Mouse (Mus musculus): ENCODE results near the gene Dtl. TPM values are rescaled to one million over a fixed set of nuclear protein-coding genes. Genes with fewer than 3 reads are reported as not detected.

Dtl gene
- total and polyA plus RNA-seq, 2 experiments from 2014 or later, result 6.6 to 7.5 TPM

DNA sequence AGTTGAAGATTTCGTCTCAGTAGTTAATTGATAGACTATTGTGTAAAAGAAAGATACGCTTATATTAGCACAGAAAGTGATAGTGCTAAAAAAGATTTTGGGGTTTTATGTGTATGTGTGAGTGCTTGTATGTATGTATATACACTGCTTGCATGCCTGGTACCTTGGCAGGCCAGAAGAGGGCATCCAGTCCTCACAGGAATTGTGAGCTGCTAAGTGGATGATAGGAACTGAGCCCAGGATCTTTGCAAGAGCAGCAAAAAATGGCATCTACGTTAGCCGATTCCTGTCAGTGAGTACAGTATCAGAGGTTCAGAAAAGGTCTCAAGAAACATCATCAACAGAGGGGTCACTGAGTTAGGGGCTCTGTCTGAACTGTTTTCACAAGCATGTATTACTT is 9.1 kb upstream of the Dtl start:
- no peak overlapping the region for H3K9ac ChIP-seq (replicated peaks; ENCODE audit: low read length)
- H3K4me1 ChIP-seq (ENCODE audit: insufficient read depth, low read length), result no peaks in the 10 kb centered on the region
- TF ChIP-seq CTCF (IDR thresholded peaks at IDR 0.05; ENCODE audit: low read depth), result peak; percentile 52
- DNase-seq (ENCODE audit: low spot score), result peak; percentile 27
- no peaks in the 10 kb centered on the region for H3K27me3 ChIP-seq (ENCODE audit: insufficient read depth, low read length)
- H3K27ac ChIP-seq, result no peak overlapping the region
- no peak for ATAC-seq
- H3K36me3 ChIP-seq (ENCODE audit: insufficient read depth, low read length), result peaks cover 33% of the 10 kb centered on the region; the same call in 1 of the 2 replicates
- H3K9me3 ChIP-seq (ENCODE audit: low read length), result no peaks in the 10 kb centered on the region
- no peak overlapping the region for H3K4me2 ChIP-seq (ENCODE audit: low read depth, low read length)
- H3K4me3 ChIP-seq (ENCODE audit: low read length), result no peak overlapping the region
- 96% methylated on average over 4 of the region's 4 CpGs for WGBS

GRCm38 (mm10) chr1:191583836-191584235 is 8.5 kb upstream of the Dtl start:
- no peak for ATAC-seq
- WGBS, result 98% methylated on average over 4 of the region's 4 CpGs

DNA sequence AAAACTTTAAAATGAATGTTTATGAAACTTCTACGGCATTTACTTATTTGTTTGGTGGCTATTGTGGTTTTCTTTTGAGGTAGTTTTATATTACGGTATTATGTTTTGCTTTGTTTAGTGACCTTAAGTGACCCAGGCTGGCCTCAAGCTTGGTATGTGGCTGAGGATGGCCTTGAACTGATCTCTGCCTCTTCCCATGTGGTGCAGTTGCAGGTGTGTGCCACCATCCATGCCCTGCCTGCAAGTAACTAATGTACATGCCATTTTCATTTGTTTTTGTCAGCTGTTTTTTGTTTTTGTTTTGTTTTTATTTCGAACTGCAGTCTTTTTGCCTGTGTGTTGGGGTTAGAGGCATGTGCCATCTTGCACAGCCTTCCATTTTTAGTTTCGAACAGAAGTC is 6.3 kb upstream of the Dtl start:
- Histone ChIP-seq H3K9ac (replicated peaks; ENCODE audit: low read length) (no peak overlapping the region), H3K9me3 (ENCODE audit: low read length) (no peaks in the 10 kb centered on the region), H3K36me3 (ENCODE audit: insufficient read depth, low read length) (peaks cover 17% of the 10 kb centered on the region; the same call in 1 of the 2 replicates), H3K4me1 (ENCODE audit: insufficient read depth, low read length) (peaks cover 8% of the 10 kb centered on the region), H3K4me3 (ENCODE audit: low read length) (no peak overlapping the region), H3K27me3 (ENCODE audit: insufficient read depth, low read length) (no peaks in the 10 kb centered on the region), H3K4me2 (ENCODE audit: low read depth, low read length) (no peak overlapping the region), H3K27ac (no peak overlapping the region)
- no peak for TF ChIP-seq CTCF (IDR thresholded peaks at IDR 0.05; ENCODE audit: low read depth)
- ATAC-seq, result no peak
- 92% methylated on average over 4 of the region's 4 CpGs for WGBS
- no peak for DNase-seq (ENCODE audit: low spot score)

More at GRCm38 (mm10) chr1:191583836-191584235, 8.5 kb upstream of the Dtl start:
- Histone ChIP-seq H3K27ac (no peak overlapping the region), H3K4me3 (ENCODE audit: low read length) (no peak overlapping the region), H3K27me3 (ENCODE audit: insufficient read depth, low read length) (no peaks in the 10 kb centered on the region), H3K4me2 (ENCODE audit: low read depth, low read length) (no peak overlapping the region), H3K4me1 (ENCODE audit: insufficient read depth, low read length) (no peaks in the 10 kb centered on the region), H3K9ac (replicated peaks; ENCODE audit: low read length) (no peak overlapping the region), H3K9me3 (ENCODE audit: low read length) (no peaks in the 10 kb centered on the region), H3K36me3 (ENCODE audit: insufficient read depth, low read length) (peaks cover 33% of the 10 kb centered on the region; the same call in 1 of the 2 replicates)
- DNase-seq (ENCODE audit: low spot score), result no peak
- TF ChIP-seq CTCF (IDR thresholded peaks at IDR 0.05; ENCODE audit: low read depth), result no peak

DNA sequence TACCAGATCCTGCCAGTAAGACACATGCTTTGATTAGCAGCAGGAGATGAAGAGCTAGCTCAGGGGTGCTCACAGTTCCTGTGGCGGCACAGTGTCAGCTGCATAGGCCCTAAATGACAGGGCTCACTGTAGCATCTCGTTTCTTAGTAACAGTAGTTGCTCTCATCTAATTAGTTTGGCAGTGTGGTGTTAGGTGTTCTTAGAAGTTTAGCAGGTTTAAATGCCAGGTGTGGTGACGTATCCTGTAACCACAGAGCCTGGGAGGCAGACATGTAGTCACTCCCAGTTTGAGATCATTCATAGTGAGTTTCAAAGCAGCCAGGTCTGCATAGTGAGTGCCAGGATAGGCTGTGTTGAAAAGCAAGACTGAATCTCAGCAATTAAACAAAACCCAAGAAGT is 4.2 kb upstream of the Dtl start:
- no peak for ATAC-seq
- H3K9ac ChIP-seq (replicated peaks; ENCODE audit: low read length), result no peak overlapping the region
- no peaks in the 10 kb centered on the region for H3K27me3 ChIP-seq (ENCODE audit: insufficient read depth, low read length)
- 93% methylated on average over 3 of the region's 3 CpGs for WGBS
- peaks cover 12% of the 10 kb centered on the region for H3K4me1 ChIP-seq (ENCODE audit: insufficient read depth, low read length)
- TF ChIP-seq CTCF (IDR thresholded peaks at IDR 0.05; ENCODE audit: low read depth), result no peak
- no peak overlapping the region for H3K4me3 ChIP-seq (ENCODE audit: low read length)
- no peak overlapping the region for H3K4me2 ChIP-seq (ENCODE audit: low read depth, low read length)
- DNase-seq (ENCODE audit: low spot score), result no peak
- H3K27ac ChIP-seq, result no peak overlapping the region
- no peaks in the 10 kb centered on the region for H3K9me3 ChIP-seq (ENCODE audit: low read length)
- peaks cover 13% of the 10 kb centered on the region; the same call in 1 of the 2 replicates for H3K36me3 ChIP-seq (ENCODE audit: insufficient read depth, low read length)

- WGBS, result under 1% methylated on average over 52 of the region's 52 CpGs
- no peak for TF ChIP-seq CTCF (IDR thresholded peaks at IDR 0.05; ENCODE audit: low read depth)
- H3K4me1 ChIP-seq (ENCODE audit: insufficient read depth, low read length), result peaks cover 12% of the 10 kb centered on the region
- H3K27me3 ChIP-seq (ENCODE audit: insufficient read depth, low read length), result no peaks in the 10 kb centered on the region
- peak overlapping the region; percentile 62 for H3K9ac ChIP-seq (replicated peaks; ENCODE audit: low read length)
- peak overlapping the region; percentile 72 for H3K27ac ChIP-seq
- DNase-seq (ENCODE audit: low spot score), result peak; percentile 71
- H3K4me3 ChIP-seq (ENCODE audit: low read length), result peak overlapping the region; percentile 85
- H3K36me3 ChIP-seq (ENCODE audit: insufficient read depth, low read length), result no peaks in the 10 kb centered on the region
- peak overlapping the region; percentile 91 for H3K4me2 ChIP-seq (ENCODE audit: low read depth, low read length)
- no peaks in the 10 kb centered on the region for H3K9me3 ChIP-seq (ENCODE audit: low read length)
- peak; percentile 11 for ATAC-seq
Measured at GRCm38 (mm10) chr1:191574871-191575457, 380 bp downstream of the Dtl start.

DNA sequence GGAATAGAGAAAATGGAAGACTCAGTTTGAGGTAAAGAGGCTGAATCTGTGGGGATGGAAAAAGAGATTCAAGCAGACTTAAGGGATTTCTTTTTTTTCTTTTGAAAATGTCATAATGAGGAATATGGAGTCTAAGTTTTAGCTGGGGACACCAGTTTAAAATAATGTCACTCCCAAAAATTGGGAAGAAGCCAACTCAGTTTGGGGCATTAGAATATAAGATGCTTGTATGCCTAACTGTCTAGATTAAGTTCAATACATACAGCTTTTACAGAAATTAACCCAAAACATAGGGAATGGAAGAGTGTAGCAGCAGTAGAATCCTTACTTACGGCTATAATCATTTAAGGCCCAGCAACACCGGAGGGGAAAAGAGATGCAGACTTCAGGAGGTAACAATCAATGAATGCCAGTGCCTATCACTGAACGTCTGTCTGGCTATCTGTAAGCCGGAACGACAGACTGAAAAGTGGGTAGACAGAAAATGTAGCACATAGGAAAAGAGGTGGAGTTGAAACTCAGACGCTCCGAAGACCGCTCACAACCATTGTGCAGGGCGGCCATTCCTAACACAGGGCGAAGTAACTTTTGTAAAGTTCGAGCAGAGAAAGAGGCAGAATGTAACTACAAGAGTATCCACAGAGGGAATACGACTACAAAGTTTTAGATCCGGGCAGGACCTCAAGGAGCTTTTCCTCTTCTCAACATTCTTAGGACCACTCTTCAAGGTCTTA is 1.3 kb downstream of the Dtl start:
- no peak for TF ChIP-seq CTCF (IDR thresholded peaks at IDR 0.05; ENCODE audit: low read depth)
- H3K9ac ChIP-seq (replicated peaks; ENCODE audit: low read length), result peak overlapping the region; percentile 62
- peak overlapping the region; percentile 91 for H3K4me2 ChIP-seq (ENCODE audit: low read depth, low read length)
- H3K27me3 ChIP-seq (ENCODE audit: insufficient read depth, low read length), result no peaks in the 10 kb centered on the region
- H3K27ac ChIP-seq, result peak overlapping the region; percentile 72; the same call in 1 of the 2 replicates
- no peaks in the 10 kb centered on the region for H3K9me3 ChIP-seq (ENCODE audit: low read length)
- H3K4me3 ChIP-seq (ENCODE audit: low read length), result peak overlapping the region; percentile 85
- DNase-seq (ENCODE audit: low spot score) (no peak), ATAC-seq (no peak)
- no peaks in the 10 kb centered on the region for H3K36me3 ChIP-seq (ENCODE audit: insufficient read depth, low read length)
- WGBS, result 3% methylated on average over 13 of the region's 13 CpGs
- H3K4me1 ChIP-seq (ENCODE audit: insufficient read depth, low read length), result peaks cover 12% of the 10 kb centered on the region

DNA sequence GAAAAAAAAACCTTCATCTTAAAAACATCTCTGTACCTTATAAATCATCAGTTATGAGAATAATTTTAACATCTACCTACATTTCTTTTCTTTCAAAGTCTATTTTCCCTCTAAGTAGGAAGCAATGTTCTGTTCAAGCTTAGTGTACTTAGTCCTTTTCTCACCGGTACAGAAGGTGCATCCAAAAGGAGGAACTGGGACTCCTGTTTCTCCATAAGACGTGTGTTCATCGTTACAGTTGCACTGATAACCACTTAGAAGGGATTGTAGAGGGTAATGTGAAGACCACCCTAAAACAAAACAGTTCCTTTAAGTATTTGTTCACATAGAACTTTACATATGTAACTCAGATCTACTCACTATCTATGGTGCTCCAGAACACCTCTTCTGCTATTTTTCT is 4.9 kb downstream of the Dtl start:
- WGBS, result 91% methylated on average over 3 of the region's 3 CpGs
- no peak for DNase-seq (ENCODE audit: low spot score)
- TF ChIP-seq CTCF (IDR thresholded peaks at IDR 0.05; ENCODE audit: low read depth), result no peak
- H3K4me3 ChIP-seq (ENCODE audit: low read length), result no peak overlapping the region
- no peak for ATAC-seq
- no peak overlapping the region for H3K27ac ChIP-seq
- H3K36me3 ChIP-seq (ENCODE audit: insufficient read depth, low read length), result no peaks in the 10 kb centered on the region
- H3K4me1 ChIP-seq (ENCODE audit: insufficient read depth, low read length), result no peaks in the 10 kb centered on the region
- no peaks in the 10 kb centered on the region for H3K9me3 ChIP-seq (ENCODE audit: low read length)
- no peak overlapping the region for H3K9ac ChIP-seq (replicated peaks; ENCODE audit: low read length)
- H3K27me3 ChIP-seq (ENCODE audit: insufficient read depth, low read length), result no peaks in the 10 kb centered on the region
- H3K4me2 ChIP-seq (ENCODE audit: low read depth, low read length), result no peak overlapping the region

Measured in hindbrain, postnatal 0 days (tissue).